Mouse (Mus musculus) layer of hippocampus, adult 9-10 months (tissue): ENCODE measurements around the gene Zic4.

Experiments used
- DNase-seq: peaks from one replicate; pipeline ENCODE4 v3.0.0; 2022; ENCODE audit warnings: low spot score

Zic4 gene

GRCm38 (mm10) chr9:91361856-91362601, at the start of gene Zic4:
Gene Zic4 (plus strand): TSS chr9:91362413.
- no peak for DNase-seq

- DNase-seq: no peak
These were observed 14.6 kb upstream of the Zic4 start for GRCm38 (mm10) chr9:91347591-91347990.

- no peak for DNase-seq
These were observed 13.5 kb upstream of the Zic4 start for GRCm38 (mm10) chr9:91348746-91349145.

GRCm38 (mm10) chr9:91350211-91350791, 11.9 kb upstream of the Zic4 start:
- no peak for DNase-seq

GRCm38 (mm10) chr9:91350861-91351291, 11.3 kb upstream of the Zic4 start:
- DNase-seq: no peak

DNA sequence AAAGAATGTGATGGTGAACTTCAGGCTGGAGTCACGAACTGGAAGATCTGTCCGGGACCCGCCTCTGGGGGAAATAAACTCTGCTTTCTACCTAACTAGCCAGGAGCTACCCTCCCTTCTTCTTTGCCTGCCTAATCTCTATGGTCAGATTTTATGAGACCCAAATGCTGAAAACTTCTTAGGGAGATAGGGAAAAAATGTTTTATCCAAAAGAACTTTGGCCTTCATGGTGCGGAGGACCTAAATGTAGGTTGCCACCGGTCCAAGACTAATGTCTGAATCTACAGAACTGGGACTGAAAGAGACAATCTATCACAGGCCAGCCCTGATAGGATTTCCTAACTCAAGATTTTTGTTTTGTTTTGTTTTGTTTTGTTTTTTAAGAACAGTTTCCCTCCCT, 10.9 kb upstream of the Zic4 start:
- DNase-seq: no peak

- no peak for DNase-seq
These were observed 10.2 kb upstream of the Zic4 start for GRCm38 (mm10) chr9:91351961-91352411.

DNA sequence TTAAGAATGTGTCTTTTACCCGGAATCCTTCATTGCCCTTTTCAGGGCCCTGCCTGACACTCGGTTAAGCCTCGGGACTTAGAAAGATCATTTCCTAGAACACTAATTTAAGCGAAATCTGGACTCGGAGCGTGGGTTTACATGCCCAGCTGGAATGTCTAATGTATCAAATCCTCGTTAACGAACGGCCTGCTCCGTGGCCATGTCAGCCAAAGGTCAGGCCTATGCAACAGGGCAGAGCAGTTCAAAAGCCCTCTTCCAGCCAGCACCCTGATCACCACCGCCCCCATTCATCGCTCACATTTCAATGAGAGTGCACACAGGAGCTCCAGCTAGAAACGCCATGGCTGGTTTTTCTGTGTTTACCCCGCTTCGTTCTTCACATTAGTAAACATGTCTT, 9.4 kb upstream of the Zic4 start:
- no peak for DNase-seq

DNA sequence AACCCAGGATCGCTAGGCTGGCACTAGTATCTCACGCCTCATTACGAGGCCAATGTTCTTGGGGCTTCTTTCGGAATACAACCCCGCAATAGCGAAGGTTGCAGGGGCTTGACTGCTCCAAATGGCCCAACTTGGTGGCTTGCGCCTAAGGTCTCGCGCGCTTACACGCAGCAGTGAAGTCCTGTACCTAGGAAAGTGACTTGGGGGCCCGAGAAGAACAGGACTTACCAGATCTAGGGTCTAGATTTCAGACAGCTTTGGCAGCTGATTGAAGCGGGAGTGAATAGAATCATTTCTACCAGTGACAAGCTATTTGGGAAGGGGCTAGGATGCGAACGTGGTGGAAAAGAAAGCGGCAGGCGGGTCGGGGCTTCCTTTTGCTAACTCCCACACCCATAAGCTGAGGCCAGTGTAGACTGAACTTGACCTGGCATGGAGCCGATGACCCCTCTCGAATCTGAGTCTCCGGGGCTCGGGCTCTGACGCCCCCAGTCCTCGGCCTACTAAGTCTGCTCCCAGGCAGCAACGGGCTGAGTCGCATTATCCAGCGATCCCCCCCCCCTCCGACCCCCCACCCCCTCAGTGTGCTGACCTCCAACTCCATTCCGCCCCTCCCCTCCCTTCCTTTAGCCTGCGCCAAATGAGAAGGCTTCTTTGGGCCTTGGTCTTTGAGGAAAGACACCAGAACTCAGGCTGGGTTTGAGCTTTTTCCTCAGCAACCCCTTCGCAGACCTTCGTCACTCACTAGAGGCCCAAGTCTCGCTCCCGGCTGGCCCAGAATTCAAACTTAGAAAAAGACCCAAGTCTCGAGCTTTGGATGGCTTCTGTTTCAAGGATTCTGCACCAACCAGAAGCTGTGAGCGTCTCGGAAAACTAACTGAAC, 8.4 kb upstream of the Zic4 start:
- DNase-seq: no peak

- no peak for DNase-seq
These were observed 7.6 kb upstream of the Zic4 start for GRCm38 (mm10) chr9:91354434-91355269.

- no peak for DNase-seq
These were observed 7.0 kb upstream of the Zic4 start for GRCm38 (mm10) chr9:91355270-91355589.

- DNase-seq: no peak
These were observed 6.4 kb upstream of the Zic4 start for GRCm38 (mm10) chr9:91355629-91356352.

- no peak for DNase-seq
These were observed 5.9 kb upstream of the Zic4 start for GRCm38 (mm10) chr9:91356353-91356740.

DNA sequence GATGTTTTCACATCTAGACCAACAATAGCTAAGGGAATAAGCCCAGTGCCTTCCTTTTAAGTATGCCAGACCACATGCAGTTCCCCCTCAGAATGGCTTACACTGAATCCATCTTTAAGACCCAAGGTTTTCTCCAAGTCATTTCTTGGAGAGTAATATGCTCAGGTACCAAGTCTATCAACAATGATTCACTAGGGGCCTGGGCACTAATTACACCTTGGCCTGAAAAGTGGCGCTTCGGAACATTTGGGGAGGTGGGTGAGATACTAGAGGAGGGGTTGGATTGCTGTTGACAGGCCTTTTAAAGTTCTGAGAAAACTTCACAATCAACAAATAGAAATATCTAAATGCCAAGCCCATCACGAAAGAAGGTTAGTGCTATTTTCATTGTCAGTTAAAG, 4.9 kb upstream of the Zic4 start:
- no peak for DNase-seq

GRCm38 (mm10) chr9:91358851-91359687, 3.1 kb upstream of the Zic4 start:
- DNase-seq: no peak

GRCm38 (mm10) chr9:91360151-91361032, 1.8 kb upstream of the Zic4 start:
- DNase-seq: no peak

GRCm38 (mm10) chr9:91361033-91361855, 969 bp upstream of the Zic4 start:
- no peak for DNase-seq

GRCm38 (mm10) chr9:91363011-91363730, 958 bp downstream of the Zic4 start:
- no peak for DNase-seq
